Mouse (Mus musculus) urinary bladder, adult 2 months (tissue): ENCODE results near the gene Dbndd2. TPM values are rescaled to one million over a fixed set of nuclear protein-coding genes. Genes with fewer than 3 reads are reported as not detected.

Experiments used
- DNase-seq: peaks from one replicate; pipeline ENCODE4 v3.0.0; 2022; ENCODE audit warnings: low spot score
- polyA plus RNA-seq: library from polyadenylated mRNA; depleted of rRNA; stranded (reverse); fragments of >200 nt; gene quantifications from 2 replicates; pipeline ENCODE4 v1.2.3, GENCODE M21; 2012

Dbndd2 gene
- polyA plus RNA-seq, 1 experiment: 133 TPM

- DNase-seq: no peak
These were observed 14.6 kb downstream of the Dbndd2 start for GRCm38 (mm10) chr2:164500511-164500910.

- DNase-seq: no peak
These were observed 19.0 kb downstream of the Dbndd2 start for GRCm38 (mm10) chr2:164504919-164505318.

GRCm38 (mm10) chr2:164505619-164506347 is 19.9 kb downstream of the Dbndd2 start:
- no peak for DNase-seq

GRCm38 (mm10) chr2:164507811-164508210 is 21.9 kb downstream of the Dbndd2 start:
- DNase-seq: no peak

GRCm38 (mm10) chr2:164510621-164511190 is 24.8 kb downstream of the Dbndd2 start:
- no peak for DNase-seq

GRCm38 (mm10) chr2:164512121-164512909 is 26.4 kb downstream of the Dbndd2 start:
- DNase-seq: no peak

- DNase-seq: no peak
These were observed 27.5 kb downstream of the Dbndd2 start for GRCm38 (mm10) chr2:164513389-164513788.

- no peak for DNase-seq
These were observed 29.0 kb downstream of the Dbndd2 start for GRCm38 (mm10) chr2:164514916-164515315.

- DNase-seq: no peak
These were observed 30.0 kb downstream of the Dbndd2 start for GRCm38 (mm10) chr2:164515897-164516296.

- DNase-seq: no peak
These were observed 30.7 kb downstream of the Dbndd2 start for GRCm38 (mm10) chr2:164516592-164516991.

- peak; percentile 54 for DNase-seq
These were observed 31.7 kb downstream of the Dbndd2 start for GRCm38 (mm10) chr2:164517485-164518221.

GRCm38 (mm10) chr2:164518266-164519170 is 32.6 kb downstream of the Dbndd2 start:
- DNase-seq: no peak

- DNase-seq: no peak
These were observed 33.2 kb downstream of the Dbndd2 start for GRCm38 (mm10) chr2:164519171-164519526.

GRCm38 (mm10) chr2:164520782-164521181 is 34.9 kb downstream of the Dbndd2 start:
- no peak for DNase-seq

GRCm38 (mm10) chr2:164521841-164522240 is 35.9 kb downstream of the Dbndd2 start:
- no peak for DNase-seq

GRCm38 (mm10) chr2:164522280-164522679 is 36.4 kb downstream of the Dbndd2 start:
- no peak for DNase-seq

- DNase-seq: no peak
These were observed 37.4 kb downstream of the Dbndd2 start for GRCm38 (mm10) chr2:164523301-164523773.

- DNase-seq: no peak
These were observed 42.7 kb downstream of the Dbndd2 start for GRCm38 (mm10) chr2:164528557-164528956.

- peak; percentile 53 for DNase-seq
These were observed 45.3 kb downstream of the Dbndd2 start for GRCm38 (mm10) chr2:164531169-164531568.

GRCm38 (mm10) chr2:164534315-164534714 is 48.4 kb downstream of the Dbndd2 start:
- DNase-seq: no peak

- no peak for DNase-seq
These were observed 51.1 kb downstream of the Dbndd2 start for GRCm38 (mm10) chr2:164537003-164537402.
